Mouse (Mus musculus): ENCODE measurements at regions not wholly inside any gene's neighbourhood (a gene's known extent, or its start where the extent isn't known, plus 50 kb on each side); places are given as distances from the start of the nearest gene placed in this dataset.

- Histone ChIP-seq H3K27me3 (ENCODE audit: control insufficient read depth, insufficient read depth, low read length) (no peaks in the 10 kb centered on the region), H3K27ac (ENCODE audit: insufficient read depth, low read depth, low read length) (no peak overlapping the region)
- TF ChIP-seq POLR2A (IDR thresholded peaks at IDR 0.05; ENCODE audit: low read depth, low read length), result no peak
- no peak for TF ChIP-seq CTCF (IDR thresholded peaks at IDR 0.05; ENCODE audit: extremely low read depth, insufficient read length, insufficient replicate concordance, low read depth, low read length)
These were observed 370.3 kb downstream of the Galc start for GRCm38 (mm10) chr12:97888801-97889455.

GRCm38 (mm10) chr12:97888291-97888800 is 370.9 kb downstream of the Galc start:
- H3K27ac ChIP-seq (ENCODE audit: insufficient read depth, low read depth, low read length), result no peak overlapping the region
- 20% methylated on average over 6 of the region's 6 CpGs for WGBS
- no peak overlapping the region for H3K4me3 ChIP-seq (ENCODE audit: low read depth, low read length)
- no peaks in the 10 kb centered on the region for H3K27me3 ChIP-seq (ENCODE audit: control insufficient read depth, insufficient read depth, low read length)
- no peak for TF ChIP-seq CTCF (IDR thresholded peaks at IDR 0.05; ENCODE audit: extremely low read depth, insufficient read length, insufficient replicate concordance, low read depth, low read length)
- TF ChIP-seq POLR2A (IDR thresholded peaks at IDR 0.05; ENCODE audit: low read depth, low read length), result no peak
- H3K4me1 ChIP-seq (ENCODE audit: control insufficient read depth, insufficient read depth, insufficient read length, low read length), result no peaks in the 10 kb centered on the region
- no peaks in the 10 kb centered on the region for H3K36me3 ChIP-seq (ENCODE audit: control insufficient read depth, insufficient read depth, low read length)

More at GRCm38 (mm10) chr12:97888801-97889455, 370.3 kb downstream of the Galc start:
- 39% methylated on average over 12 of the region's 12 CpGs for WGBS
- H3K36me3 ChIP-seq (ENCODE audit: control insufficient read depth, insufficient read depth, low read length), result no peaks in the 10 kb centered on the region
- no peak overlapping the region for H3K4me3 ChIP-seq (ENCODE audit: low read depth, low read length)
- no peaks in the 10 kb centered on the region for H3K4me1 ChIP-seq (ENCODE audit: control insufficient read depth, insufficient read depth, insufficient read length, low read length)

- Histone ChIP-seq H3K27ac (ENCODE audit: insufficient read depth, low read depth, low read length) (no peak overlapping the region), H3K4me1 (ENCODE audit: control insufficient read depth, insufficient read depth, insufficient read length, low read length) (no peaks in the 10 kb centered on the region), H3K27me3 (ENCODE audit: control insufficient read depth, insufficient read depth, low read length) (no peaks in the 10 kb centered on the region), H3K4me3 (ENCODE audit: low read depth, low read length) (no peak overlapping the region), H3K36me3 (ENCODE audit: control insufficient read depth, insufficient read depth, low read length) (no peaks in the 10 kb centered on the region)
- no peak for TF ChIP-seq POLR2A (IDR thresholded peaks at IDR 0.05; ENCODE audit: low read depth, low read length)
- no peak for TF ChIP-seq CTCF (IDR thresholded peaks at IDR 0.05; ENCODE audit: extremely low read depth, insufficient read length, insufficient replicate concordance, low read depth, low read length)
- WGBS, result 68% methylated on average over 4 of the region's 4 CpGs
These were observed 376.8 kb downstream of the Galc start for GRCm38 (mm10) chr12:97882439-97882838.

GRCm38 (mm10) chr12:97872391-97872790 is 386.9 kb downstream of the Galc start:
- no peak overlapping the region for H3K27ac ChIP-seq (ENCODE audit: insufficient read depth, low read depth, low read length)
- no peaks in the 10 kb centered on the region for H3K27me3 ChIP-seq (ENCODE audit: control insufficient read depth, insufficient read depth, low read length)
- TF ChIP-seq POLR2A (IDR thresholded peaks at IDR 0.05; ENCODE audit: low read depth, low read length) (no peak), CTCF (IDR thresholded peaks at IDR 0.05; ENCODE audit: extremely low read depth, insufficient read length, insufficient replicate concordance, low read depth, low read length) (peak; percentile 23; the same call in 1 of the 2 replicates)
- no peaks in the 10 kb centered on the region for H3K36me3 ChIP-seq (ENCODE audit: control insufficient read depth, insufficient read depth, low read length)
- H3K4me1 ChIP-seq (ENCODE audit: control insufficient read depth, insufficient read depth, insufficient read length, low read length), result no peaks in the 10 kb centered on the region
- no peak overlapping the region for H3K4me3 ChIP-seq (ENCODE audit: low read depth, low read length)
- 8% methylated on average over 2 of the region's 2 CpGs for WGBS

- Histone ChIP-seq H3K36me3 (ENCODE audit: control insufficient read depth, insufficient read depth, low read length) (no peaks in the 10 kb centered on the region), H3K27me3 (ENCODE audit: control insufficient read depth, insufficient read depth, low read length) (no peaks in the 10 kb centered on the region), H3K4me1 (ENCODE audit: control insufficient read depth, insufficient read depth, insufficient read length, low read length) (no peaks in the 10 kb centered on the region), H3K4me3 (ENCODE audit: low read depth, low read length) (no peak overlapping the region), H3K27ac (ENCODE audit: insufficient read depth, low read depth, low read length) (no peak overlapping the region)
- WGBS, result 90% methylated on average over 3 of the region's 3 CpGs
- TF ChIP-seq POLR2A (IDR thresholded peaks at IDR 0.05; ENCODE audit: low read depth, low read length) (no peak), CTCF (IDR thresholded peaks at IDR 0.05; ENCODE audit: extremely low read depth, insufficient read length, insufficient replicate concordance, low read depth, low read length) (no peak)
These were observed 396.3 kb downstream of the Galc start for GRCm38 (mm10) chr12:97862921-97863320.

- WGBS, result 77% methylated on average over 8 of the region's 8 CpGs
- H3K4me3 ChIP-seq (ENCODE audit: low read depth, low read length), result no peak overlapping the region
- no peak for TF ChIP-seq POLR2A (IDR thresholded peaks at IDR 0.05; ENCODE audit: low read depth, low read length)
- no peak for TF ChIP-seq CTCF (IDR thresholded peaks at IDR 0.05; ENCODE audit: extremely low read depth, insufficient read length, insufficient replicate concordance, low read depth, low read length)
These were observed 422.9 kb downstream of the Galc start for GRCm38 (mm10) chr12:97836202-97836908.

More at GRCm38 (mm10) chr12:97836202-97836908, 422.9 kb downstream of the Galc start:
- H3K36me3 ChIP-seq (ENCODE audit: control insufficient read depth, insufficient read depth, low read length), result no peaks in the 10 kb centered on the region
- H3K27ac ChIP-seq (ENCODE audit: insufficient read depth, low read depth, low read length), result no peak overlapping the region
- no peaks in the 10 kb centered on the region for H3K4me1 ChIP-seq (ENCODE audit: control insufficient read depth, insufficient read depth, insufficient read length, low read length)
- no peaks in the 10 kb centered on the region for H3K27me3 ChIP-seq (ENCODE audit: control insufficient read depth, insufficient read depth, low read length)
